Mouse (Mus musculus) intestine, embryonic 14.5 days (tissue): ENCODE data around the gene Fezf1. TPM values are rescaled to one million over a fixed set of nuclear protein-coding genes. Genes with fewer than 3 reads are reported as not detected.

Experiments
- ATAC-seq: fragments of 200-750 bp; cut with Nextera tagmentation; replicated peaks from 2 replicates; pipeline ENCODE4 v1.8.0; 2017; ENCODE audit warnings: low read depth, moderate number of reproducible peaks, moderate TSS enrichment, moderate library complexity; ENCODE audit not compliant: low FRiP score, low TSS enrichment
- DNase-seq: peaks from one replicate; pipeline ENCODE4 v3.0.0-alpha.2; 2018; ENCODE audit warnings: low spot score
- H3K27ac ChIP-seq: fragments of 300-500 bp; sonication (generic); 2 replicates; pipeline ENCODE4 v1.5.1; 2014; ENCODE audit warnings: low read depth, mild to moderate bottlenecking, control low read depth
- H3K27me3 ChIP-seq: fragments of 300-500 bp; sonication (generic); replicated peaks from 2 replicates; pipeline ENCODE4 v1.6.1; 2014; ENCODE audit warnings: low read length, control low read depth; ENCODE audit not compliant: control insufficient read depth, insufficient read depth
- H3K36me3 ChIP-seq: fragments of 300-500 bp; sonication (generic); 2 replicates; pipeline ENCODE4 v1.6.1; 2014; ENCODE audit warnings: low read length, control low read depth; ENCODE audit not compliant: control insufficient read depth, insufficient read depth
- H3K4me1 ChIP-seq: fragments of 300-500 bp; sonication (generic); replicated peaks from 2 replicates; pipeline ENCODE4 v1.6.1; 2014; ENCODE audit warnings: low read length, control low read depth, mixed read lengths; ENCODE audit not compliant: control insufficient read depth, insufficient read depth
- H3K4me2 ChIP-seq: fragments of 300-500 bp; sonication (generic); 2 replicates; pipeline ENCODE4 v1.6.1; 2014; ENCODE audit warnings: low read length
- H3K4me3 ChIP-seq: fragments of 300-500 bp; sonication (generic); 2 replicates; pipeline ENCODE4 v1.5.1; 2014; ENCODE audit warnings: low read depth, low read length, control low read depth, mixed read lengths
- H3K9ac ChIP-seq: fragments of 300-500 bp; sonication (generic); 2 replicates; pipeline ENCODE4 v1.6.1; 2014; ENCODE audit warnings: mild to moderate bottlenecking, low read length
- H3K9me3 ChIP-seq: fragments of 300-500 bp; sonication (generic); 2 replicates; pipeline ENCODE4 v1.6.1; 2016; ENCODE audit warnings: low read length, control low read depth; ENCODE audit not compliant: control insufficient read depth
- WGBS: fragments of 180-500 bp; shearing (Covaris S2); extraction: QIAGEN DNeasy Blood & Tissue Kit; methylation state at CpG from one replicate; pipeline ENCODE4 v1.1.7; 2014; 5-methylcytosine and 5-hydroxymethylcytosine counted together
- polyA plus RNA-seq: library from polyadenylated mRNA; unstranded; fragments of >200 nt; fragmentation: Nextera tagmentation; extraction: Ambion mirVana; gene quantifications from 2 replicates; pipeline ENCODE4 v1.2.1, GENCODE M21; 2014

The Fezf1 gene
- polyA plus RNA-seq, 1 experiment from 2014 or later: not detected

DNA sequence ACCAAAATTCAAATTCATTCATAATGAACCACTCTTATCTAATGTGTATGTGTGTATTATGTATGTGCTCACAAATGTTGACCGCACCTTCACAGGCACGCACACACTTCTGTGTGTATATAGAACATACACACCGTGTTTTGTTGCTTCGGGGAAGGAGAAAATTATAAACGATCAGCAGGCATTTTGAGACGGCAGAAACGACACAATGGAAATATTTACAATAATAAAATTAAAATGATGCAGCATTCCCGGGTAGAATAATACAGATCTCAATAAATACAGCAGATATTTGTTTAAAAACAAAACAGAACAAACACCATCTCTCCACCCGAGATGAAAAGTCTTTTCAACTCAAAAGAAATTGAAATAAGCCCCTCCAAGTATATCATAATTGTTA is 3.0 kb downstream of the Fezf1 start:
- no peak overlapping the region for H3K4me3 ChIP-seq
- H3K4me2 ChIP-seq: no peak overlapping the region
- WGBS: 20% methylated on average over 9 of the region's 9 CpGs
- no peak for DNase-seq
- H3K36me3 ChIP-seq: no peaks in the 10 kb centered on the region
- ATAC-seq: no peak
- H3K9me3 ChIP-seq: no peaks in the 10 kb centered on the region
- no peak overlapping the region for H3K9ac ChIP-seq
- no peak overlapping the region for H3K27ac ChIP-seq
- no peaks in the 10 kb centered on the region for H3K4me1 ChIP-seq
- H3K27me3 ChIP-seq: peaks cover 88% of the 10 kb centered on the region

- H3K9ac ChIP-seq: no peak overlapping the region
- H3K4me1 ChIP-seq: no peaks in the 10 kb centered on the region
- H3K36me3 ChIP-seq: no peaks in the 10 kb centered on the region
- H3K4me3 ChIP-seq: no peak overlapping the region
- 3% methylated on average over 15 of the region's 15 CpGs for WGBS
- peaks cover 80% of the 10 kb centered on the region for H3K27me3 ChIP-seq
- 0 out of 2 replicates have a peak, but pooled peaks have one; percentile 37 for ATAC-seq
- DNase-seq: no peak
- H3K9me3 ChIP-seq: no peaks in the 10 kb centered on the region
- H3K4me2 ChIP-seq: no peak overlapping the region
- no peak overlapping the region for H3K27ac ChIP-seq
Observed at GRCm38 (mm10) chr6:23243821-23244760, 4.1 kb downstream of the Fezf1 start.

DNA sequence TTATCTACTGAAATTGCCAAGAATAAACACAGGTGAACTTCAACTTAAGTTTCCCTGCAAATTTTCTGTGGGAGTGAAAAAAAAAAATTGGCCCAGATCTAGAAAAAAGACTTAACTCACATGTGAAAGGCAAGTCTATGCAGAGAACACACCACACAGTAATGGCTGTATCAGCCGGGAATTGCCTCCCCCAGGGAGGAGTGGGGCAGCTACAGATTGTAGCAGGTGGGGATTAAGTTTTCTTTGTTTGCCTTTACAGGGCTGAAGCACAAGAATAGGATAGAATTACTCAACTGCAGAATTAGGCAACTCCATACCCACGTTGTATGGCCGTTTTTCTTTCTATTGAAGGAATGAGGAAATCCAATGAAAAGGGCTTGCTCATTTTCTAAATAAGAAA is 36.7 kb downstream of the Fezf1 start:
- no peaks in the 10 kb centered on the region for H3K27me3 ChIP-seq
- DNase-seq (no peak), ATAC-seq (no peak)
- H3K9ac ChIP-seq: no peak overlapping the region
- no peaks in the 10 kb centered on the region for H3K36me3 ChIP-seq
- 63% methylated on average over 3 of the region's 3 CpGs for WGBS
- H3K4me1 ChIP-seq: no peaks in the 10 kb centered on the region
- H3K4me2 ChIP-seq: no peak overlapping the region
- H3K27ac ChIP-seq: no peak overlapping the region
- no peak overlapping the region for H3K4me3 ChIP-seq
- no peaks in the 10 kb centered on the region for H3K9me3 ChIP-seq

GRCm38 (mm10) chr6:23207791-23208190 is 40.4 kb downstream of the Fezf1 start:
- ATAC-seq: no peak
- no peaks in the 10 kb centered on the region for H3K9me3 ChIP-seq
- H3K36me3 ChIP-seq: no peaks in the 10 kb centered on the region
- H3K27me3 ChIP-seq: no peaks in the 10 kb centered on the region
- WGBS: 60% methylated on average over 4 of the region's 4 CpGs
- no peak overlapping the region for H3K27ac ChIP-seq
- H3K4me1 ChIP-seq: no peaks in the 10 kb centered on the region
- DNase-seq: no peak
- H3K4me3 ChIP-seq: no peak overlapping the region
- H3K4me2 ChIP-seq: no peak overlapping the region
- H3K9ac ChIP-seq: no peak overlapping the region

GRCm38 (mm10) chr6:23202630-23203029 is 45.5 kb downstream of the Fezf1 start:
- Histone ChIP-seq H3K4me3 (no peak overlapping the region), H3K36me3 (no peaks in the 10 kb centered on the region), H3K9ac (no peak overlapping the region), H3K4me2 (no peak overlapping the region), H3K9me3 (no peaks in the 10 kb centered on the region), H3K27me3 (no peaks in the 10 kb centered on the region), H3K27ac (no peak overlapping the region), H3K4me1 (no peaks in the 10 kb centered on the region)
- no peak for ATAC-seq
- 71% methylated on average over 11 of the region's 11 CpGs for WGBS
- DNase-seq: no peak

Other genes starting within 250 kb of the Fezf1 start
- 0.31 and 0.73 TPM in 2 replicates for gene Aass, start 115.4 kb downstream of the Fezf1 start, polyA plus RNA-seq